Mouse (Mus musculus) MEL (cell line): ENCODE data around the gene Aqp12. TPM values are rescaled to one million over a fixed set of nuclear protein-coding genes. Genes with fewer than 3 reads are reported as not detected.

Experiments used
- DNase-seq: peaks from one replicate; pipeline ENCODE4 v3.0.0; 2011; ENCODE audit warnings: low read depth, low spot score
- H3K27ac ChIP-seq: 2 replicates; pipeline ENCODE4 v1.5.1; 2012; ENCODE audit warnings: low read depth, mild to moderate bottlenecking, control low read depth, low read length, moderate library complexity; ENCODE audit not compliant: control insufficient read depth
- H3K27me3 ChIP-seq, 2 experiments: fragments of 150-350 bp in 1 of 2; sonication (generic) in 1 of 2; 2 replicates each; pipeline ENCODE4 v1.6.1; 2012; ENCODE audit warnings: low read length in 2 of 2, mild to moderate bottlenecking in 2 of 2, improper control_type of control experiment in 1 of 2, moderate library complexity in 1 of 2; ENCODE audit not compliant: insufficient read depth in 2 of 2, control insufficient read depth in 1 of 2
- H3K36me3 ChIP-seq, 2 experiments: 2 replicates each; pipeline ENCODE4 v1.6.1; 2012 to 2014; ENCODE audit warnings: low read length in 2 of 2, improper control_type of control experiment in 1 of 2, inconsistent platforms in 1 of 2, mild to moderate bottlenecking in 1 of 2; ENCODE audit not compliant: insufficient read depth in 2 of 2, control insufficient read depth in 1 of 2
- H3K4me1 ChIP-seq, 2 experiments: fragments of 150-350 bp in 1 of 2; sonication (generic) in 1 of 2; 2 replicates each; pipeline ENCODE4 v1.6.1; 2012; ENCODE audit warnings: low read length in 2 of 2, improper control_type of control experiment in 1 of 2, mild to moderate bottlenecking in 1 of 2; ENCODE audit not compliant: insufficient read depth in 2 of 2, control insufficient read depth in 1 of 2
- H3K4me3 ChIP-seq, 2 experiments: fragments of 150-350 bp in 1 of 2; sonication (generic) in 1 of 2; 2 replicates each; pipeline ENCODE4 v1.5.1; 2012; ENCODE audit warnings: low read depth in 2 of 2, low read length in 2 of 2, mild to moderate bottlenecking in 2 of 2, moderate library complexity in 2 of 2, control low read depth in 1 of 2, improper control_type of control experiment in 1 of 2; ENCODE audit not compliant: control insufficient read depth in 1 of 2, insufficient read depth in 1 of 2
- H3K79me2 ChIP-seq: 2 replicates; pipeline ENCODE4 v1.6.1; 2012; ENCODE audit warnings: mild to moderate bottlenecking, low read length, moderate library complexity; ENCODE audit not compliant: control insufficient read depth, poor library complexity, insufficient read depth
- H3K9ac ChIP-seq: 2 replicates; pipeline ENCODE4 v1.6.1; 2012; ENCODE audit warnings: low read depth, mild to moderate bottlenecking, control low read depth, low read length, moderate library complexity; ENCODE audit not compliant: control insufficient read depth, poor library complexity, severe bottlenecking
- H3K9me3 ChIP-seq: fragments of 150-350 bp; sonication (generic); replicated peaks from 2 replicates; pipeline ENCODE4 v1.6.1; 2012; ENCODE audit warnings: mild to moderate bottlenecking, low read length, improper control_type of control experiment, moderate library complexity; ENCODE audit not compliant: insufficient read depth
- BHLHE40 ChIP-seq: IDR thresholded peaks from 2 replicates; pipeline ENCODE4 v1.6.1; 2012; ENCODE audit warnings: low read depth, mild to moderate bottlenecking, inconsistent platforms, low read length, improper control_type of control experiment, borderline replicate concordance
- CHD2 ChIP-seq: IDR thresholded peaks from 2 replicates; pipeline ENCODE4 v1.6.1; 2011; ENCODE audit warnings: low read length, improper control_type of control experiment
- E2F4 ChIP-seq: IDR thresholded peaks from 2 replicates; pipeline ENCODE4 v1.6.1; 2011; ENCODE audit warnings: low read depth, low read length, improper control_type of control experiment, borderline replicate concordance
- ETS1 ChIP-seq: IDR thresholded peaks from 2 replicates; pipeline ENCODE4 v1.6.1; 2012; ENCODE audit warnings: low read depth, mild to moderate bottlenecking, inconsistent platforms, low read length, improper control_type of control experiment, moderate library complexity
- GABPA ChIP-seq: IDR thresholded peaks from 2 replicates; pipeline ENCODE4 v1.6.1; 2012; ENCODE audit warnings: low read depth, mild to moderate bottlenecking, inconsistent platforms, low read length, improper control_type of control experiment, moderate library complexity
- HCFC1 ChIP-seq: IDR thresholded peaks from 2 replicates; pipeline ENCODE4 v1.6.1; 2012; ENCODE audit warnings: low read depth, mild to moderate bottlenecking, inconsistent platforms, low read length, improper control_type of control experiment, moderate library complexity
- MAFK ChIP-seq: IDR thresholded peaks from 2 replicates; pipeline ENCODE4 v1.6.1; 2011; ENCODE audit warnings: low read depth, mild to moderate bottlenecking, low read length, improper control_type of control experiment, borderline replicate concordance
- MAX ChIP-seq: IDR thresholded peaks from 2 replicates; pipeline ENCODE4 v1.6.1; 2011; ENCODE audit warnings: low read length, improper control_type of control experiment
- MAZ ChIP-seq: IDR thresholded peaks from 2 replicates; pipeline ENCODE4 v1.6.1; 2012; ENCODE audit warnings: low read depth, mild to moderate bottlenecking, inconsistent platforms, low read length, improper control_type of control experiment
- MYB ChIP-seq: IDR thresholded peaks from 2 replicates; pipeline ENCODE4 v1.6.1; 2011; ENCODE audit warnings: mild to moderate bottlenecking, low read depth, low read length, improper control_type of control experiment
- NRF1 ChIP-seq: IDR thresholded peaks from 2 replicates; pipeline ENCODE4 v1.6.1; 2014; ENCODE audit warnings: low read depth, mild to moderate bottlenecking, inconsistent platforms, low read length, improper control_type of control experiment, moderate library complexity; ENCODE audit not compliant: poor library complexity, insufficient read depth, severe bottlenecking
- POLR2AphosphoS5 ChIP-seq: IDR thresholded peaks from 2 replicates; pipeline ENCODE4 v1.6.1; 2012; ENCODE audit warnings: low read depth, borderline replicate concordance, mild to moderate bottlenecking, inconsistent platforms, low read length, moderate library complexity, mixed read lengths
- RAD21 ChIP-seq: IDR thresholded peaks from 2 replicates; pipeline ENCODE4 v1.6.1; 2011; ENCODE audit warnings: mild to moderate bottlenecking, low read depth, low read length, improper control_type of control experiment
- SIN3A ChIP-seq: IDR thresholded peaks from 2 replicates; pipeline ENCODE4 v1.6.1; 2012; ENCODE audit warnings: low read length, improper control_type of control experiment, inconsistent platforms
- SMC3 ChIP-seq: IDR thresholded peaks from 2 replicates; pipeline ENCODE4 v1.6.1; 2011; ENCODE audit warnings: low read depth, low read length, improper control_type of control experiment
- TAL1 ChIP-seq: IDR thresholded peaks from 2 replicates; pipeline ENCODE4 v1.6.1; 2012; ENCODE audit warnings: mild to moderate bottlenecking, inconsistent platforms, low read length, moderate library complexity, mixed read lengths
- TBP ChIP-seq: IDR thresholded peaks from 2 replicates; pipeline ENCODE4 v1.8.0; 2011; ENCODE audit warnings: low read depth, low read length, improper control_type of control experiment
- TCF12 ChIP-seq: IDR thresholded peaks from 2 replicates; pipeline ENCODE4 v1.6.1; 2014; ENCODE audit warnings: low read depth, mild to moderate bottlenecking, inconsistent platforms, low read length, improper control_type of control experiment, moderate library complexity
- UBTF ChIP-seq: IDR thresholded peaks from 2 replicates; pipeline ENCODE4 v1.6.1; 2012; ENCODE audit warnings: low read depth, mild to moderate bottlenecking, inconsistent platforms, low read length, improper control_type of control experiment, moderate library complexity, borderline replicate concordance; ENCODE audit not compliant: insufficient read depth
- USF1 ChIP-seq: IDR thresholded peaks from 2 replicates; pipeline ENCODE4 v1.6.1; 2014; ENCODE audit warnings: low read depth, mild to moderate bottlenecking, inconsistent platforms, low read length, improper control_type of control experiment, moderate library complexity
- ZC3H11A ChIP-seq: IDR thresholded peaks from 2 replicates; pipeline ENCODE4 v1.6.1; 2012; ENCODE audit warnings: low read depth, mild to moderate bottlenecking, inconsistent platforms, low read length, improper control_type of control experiment
- ZNF384 ChIP-seq: IDR thresholded peaks from 2 replicates; pipeline ENCODE4 v1.6.1; 2012; ENCODE audit warnings: low read depth, mild to moderate bottlenecking, inconsistent platforms, low read length, improper control_type of control experiment
- polyA plus RNA-seq, 2 experiments: library from polyadenylated mRNA; stranded (reverse) in 1 of 2; unstranded in 1 of 2; fragments of >175 nt in 1 of 2; fragments of >200 nt in 1 of 2; gene quantifications; 2 replicates each; pipeline versions ENCODE4 v1.2.1 to v1.2.4; 2012; ENCODE audit warnings: low replicate concordance in 2 of 2, low read depth in 1 of 2; ENCODE audit not compliant: insufficient read length in 2 of 2, insufficient read depth in 1 of 2, missing spikeins in 1 of 2
- total RNA-seq: library from RNA; depleted of rRNA; stranded (reverse); fragments of 300-350 nt; gene quantifications from 2 replicates; pipeline ENCODE4 v1.2.3, GENCODE M21; 2012

Gene Aqp12
- total and polyA plus RNA-seq, 3 experiments = not detected

- TF ChIP-seq GABPA = no peak
- no peak for TF ChIP-seq CHD2
- TF ChIP-seq TAL1 = no peak
- no peak for TF ChIP-seq SMC3
- no peak for TF ChIP-seq UBTF
- TF ChIP-seq MAFK = no peak
- no peak for TF ChIP-seq BHLHE40
- no peak for TF ChIP-seq ZC3H11A
- no peak for TF ChIP-seq ETS1
- TF ChIP-seq POLR2AphosphoS5 = no peak
- TF ChIP-seq MYB = no peak
- TF ChIP-seq MAX = no peak
- no peak for TF ChIP-seq HCFC1
- no peak for TF ChIP-seq ZNF384
- TF ChIP-seq TCF12 = no peak
- H3K36me3 ChIP-seq = no peaks in the 10 kb centered on the region
- H3K27me3 ChIP-seq = no peaks in the 10 kb centered on the region
- no peaks in the 10 kb centered on the region for H3K9me3 ChIP-seq
- H3K27ac ChIP-seq = no peak overlapping the region
- no peak for DNase-seq
- H3K9ac ChIP-seq = no peak overlapping the region
- H3K4me1 ChIP-seq = no peaks in the 10 kb centered on the region
- H3K4me3 ChIP-seq = no peak overlapping the region
- no peaks in the 10 kb centered on the region for H3K79me2 ChIP-seq
Observed at GRCm38 (mm10) chr1:93046153-93046789, 40.1 kb downstream of the Aqp12 start.

- no peak for DNase-seq
- Histone ChIP-seq H3K27me3 (no peaks in the 10 kb centered on the region), H3K36me3 (no peaks in the 10 kb centered on the region), H3K9ac (no peak overlapping the region), H3K4me1 (no peaks in the 10 kb centered on the region), H3K9me3 (no peaks in the 10 kb centered on the region), H3K27ac (no peak overlapping the region), H3K79me2 (no peaks in the 10 kb centered on the region), H3K4me3 (no peak overlapping the region)
- TF ChIP-seq RAD21 (no peak), ZC3H11A (no peak), MAZ (no peak), USF1 (no peak), SMC3 (no peak), E2F4 (no peak), NRF1 (no peak), SIN3A (no peak), TBP (no peak)
Observed at GRCm38 (mm10) chr1:93050071-93050470, 43.9 kb downstream of the Aqp12 start.
